Mouse (Mus musculus): ENCODE measurements around the gene Ndufs7. TPM values are rescaled to one million over a fixed set of nuclear protein-coding genes. Genes with fewer than 3 reads are reported as not detected.

Ndufs7 gene
- 611 and 945 TPM in 2 replicates for polyA plus RNA-seq (2012; rRNA removed)

DNA sequence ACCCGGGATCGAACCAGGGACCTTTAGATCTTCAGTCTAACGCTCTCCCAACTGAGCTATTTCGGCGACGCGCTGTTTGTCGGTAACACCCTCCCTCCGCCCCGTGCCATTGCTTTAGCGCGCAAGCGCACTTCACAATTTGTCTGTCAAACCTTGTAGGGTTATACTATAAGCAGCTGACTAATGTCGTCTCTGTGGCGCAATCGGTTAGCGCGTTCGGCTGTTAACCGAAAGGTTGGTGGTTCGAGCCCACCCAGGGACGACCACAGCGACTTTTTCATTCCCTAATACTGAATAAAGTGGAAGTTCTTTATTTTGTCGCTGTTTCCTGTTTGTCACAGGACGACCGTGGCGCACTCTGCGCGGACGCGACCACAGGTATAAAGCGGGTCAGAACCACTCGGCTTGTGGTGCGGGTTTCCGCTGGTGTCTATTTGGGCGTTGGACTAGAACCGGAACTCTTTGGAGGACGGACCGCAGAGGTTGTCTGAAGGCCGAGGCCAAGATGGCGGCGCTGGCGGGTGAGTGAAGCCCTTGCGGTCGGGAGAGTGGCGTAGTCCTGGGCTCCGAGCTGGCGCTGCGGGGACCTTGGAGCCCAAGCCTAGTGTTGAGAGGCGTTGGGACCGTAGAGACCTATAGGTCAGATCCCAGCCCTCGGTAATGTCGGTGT, at the start of gene Ndufs7:
Gene Ndufs7 (plus strand): TSS at position 151 of the 670 bp plus-strand sequence.

DNA sequence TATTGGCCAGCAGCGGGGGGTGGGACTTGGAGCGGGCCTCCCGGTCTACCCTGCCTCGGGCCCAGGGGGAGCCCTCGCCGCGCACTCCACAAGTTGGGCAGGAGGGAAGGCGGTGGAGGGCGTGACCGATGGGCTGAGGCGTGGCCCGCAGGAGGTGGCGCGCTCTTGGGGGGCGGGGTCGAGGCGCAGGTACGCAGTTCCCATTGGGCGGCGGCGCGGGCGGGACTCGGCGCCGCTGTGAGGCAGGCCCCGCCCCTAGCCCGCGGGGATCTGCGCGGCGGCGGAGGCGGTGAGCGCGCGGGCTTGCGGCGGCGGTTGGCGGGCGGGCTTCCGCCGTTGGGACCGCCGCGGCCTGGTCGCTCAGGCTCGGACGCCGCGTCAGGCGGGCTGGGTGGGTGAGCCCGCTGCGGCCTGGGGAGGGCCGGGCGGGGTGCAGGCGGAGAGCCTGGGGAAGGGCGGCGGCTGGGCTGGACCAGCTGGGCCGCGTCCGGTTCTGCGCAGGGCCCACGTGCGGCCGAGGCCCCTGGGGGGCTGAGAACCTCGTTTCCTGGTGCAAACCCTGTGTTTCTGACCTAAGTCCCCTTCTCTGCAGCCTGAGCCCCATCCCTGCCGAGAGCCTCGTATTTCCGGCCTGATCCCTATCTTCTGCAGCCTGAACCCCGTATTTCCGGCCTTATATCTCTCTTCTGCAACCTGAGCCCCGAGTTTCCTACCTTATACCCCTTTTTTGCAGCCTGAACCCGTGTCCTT, 22.3 kb upstream of the Ndufs7 start, which contains the start of gene Mum1:
Gene Mum1 (plus strand): TSS at position 19 of the 750 bp plus-strand sequence.

GRCm38 (mm10) chr10:80260642-80261584, 12.0 kb downstream of the Ndufs7 start, which contains the start of the genes Gamt and Dazap1:
Gene Gamt, minus strand, starts transcription at chr10:80261012.
Gene Dazap1, plus strand, starts transcription at chr10:80261486.

DNA sequence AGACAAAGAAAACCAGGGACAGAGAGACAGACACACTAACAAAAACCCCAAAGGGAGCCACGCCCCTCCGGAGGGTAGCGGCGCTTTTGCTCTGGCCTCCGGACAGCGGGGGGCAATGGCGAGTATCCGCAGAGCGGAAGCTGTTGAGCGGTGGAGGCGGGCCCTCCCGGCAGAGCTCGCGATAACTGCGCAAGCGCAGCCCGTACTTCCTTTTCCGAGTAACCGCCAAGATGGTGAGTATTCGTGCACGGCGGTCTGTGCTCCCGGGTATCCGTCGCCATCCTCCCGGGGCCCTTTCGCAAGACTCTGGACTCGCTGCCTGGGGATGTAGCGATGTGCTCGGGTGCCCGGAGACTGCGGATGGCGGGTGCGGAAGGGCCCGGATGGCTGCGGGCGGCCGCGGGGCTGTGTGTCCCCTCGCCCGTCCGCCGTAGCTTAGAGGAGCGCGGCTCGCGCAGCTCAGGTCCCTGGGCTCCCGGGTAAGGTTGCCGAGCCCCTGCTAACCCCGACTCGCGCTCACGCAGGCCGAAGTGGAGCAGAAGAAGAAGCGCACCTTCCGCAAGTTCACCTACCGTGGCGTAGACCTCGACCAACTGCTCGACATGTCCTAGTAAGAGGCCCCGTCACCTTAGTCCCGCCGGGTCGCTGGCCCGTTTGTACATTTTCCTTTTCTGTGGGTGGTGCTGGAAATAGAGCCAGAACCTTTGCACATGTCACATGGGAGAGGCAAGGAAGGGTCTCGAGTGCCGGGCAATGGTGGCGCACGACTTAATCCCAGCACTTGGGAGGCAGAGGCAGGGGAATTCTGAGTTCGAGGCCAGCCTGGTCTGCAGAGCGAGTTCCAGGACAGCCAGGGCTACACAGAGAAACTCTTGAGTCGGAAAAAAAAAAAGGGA, 43.6 kb downstream of the Ndufs7 start, which contains the start of gene Rps15:
Gene Rps15 (plus strand): TSS at position 203 of the 896 bp plus-strand sequence.

DNA sequence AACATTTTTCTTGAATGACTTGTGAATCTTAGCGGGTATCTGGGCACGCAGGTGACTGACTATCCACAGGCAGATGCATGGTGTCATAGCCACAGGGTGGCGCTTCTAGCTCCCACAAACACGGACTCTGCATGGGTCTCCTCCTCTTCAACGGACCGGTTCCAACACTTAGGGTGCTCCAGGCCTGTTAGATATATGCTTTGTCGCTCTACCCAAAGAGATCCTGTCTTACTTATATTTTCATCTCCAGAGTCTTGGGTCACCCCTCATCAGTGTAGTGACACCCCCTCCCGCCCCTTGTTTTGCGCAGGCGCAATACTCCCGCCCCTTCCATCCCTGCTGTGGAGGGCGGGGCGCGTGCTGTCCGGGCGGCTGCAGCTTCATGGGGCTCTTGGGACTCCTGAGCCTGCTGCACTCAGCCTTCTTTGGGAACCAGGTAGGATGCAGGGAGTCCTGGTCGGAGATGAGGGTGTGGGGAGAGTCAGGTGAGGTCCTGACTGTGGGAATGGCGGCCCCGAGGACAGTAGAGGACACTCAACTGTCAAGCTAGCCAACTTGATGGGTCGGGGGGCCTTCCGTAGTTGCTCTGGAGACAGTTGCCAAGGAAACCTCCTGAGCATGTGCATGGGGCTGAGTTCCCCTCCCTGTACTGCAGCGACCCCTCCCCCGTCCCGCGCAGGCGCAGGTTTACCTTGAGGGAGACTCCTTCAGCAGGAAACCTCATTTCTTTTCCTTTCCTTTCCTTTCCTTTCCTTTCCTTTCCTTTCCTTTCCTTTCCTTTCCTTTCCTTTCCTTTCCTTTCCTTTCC, 46.9 kb downstream of the Ndufs7 start, which contains the start of gene Apc2:
Gene Apc2 (plus strand): TSS at position 360 of the 808 bp plus-strand sequence.

Other genes starting within 250 kb of the Ndufs7 start
- 6.0 and 9.1 TPM in 2 replicates for gene Arhgap45, start 232.5 kb upstream of the Ndufs7 start, polyA plus RNA-seq (2012; rRNA removed)
- 51.4 and 57.1 TPM in 2 replicates for gene Polr2e, start 209.3 kb upstream of the Ndufs7 start, polyA plus RNA-seq (2012; rRNA removed)
- gene Gpx4, start 202.0 kb upstream of the Ndufs7 start, polyA plus RNA-seq (2012; rRNA removed), result 404 and 629 TPM in 2 replicates
- gene Sbno2, start 143.6 kb upstream of the Ndufs7 start, polyA plus RNA-seq (2012; rRNA removed), result 25.7 and 25.9 TPM in 2 replicates
- 89.6 and 104 TPM in 2 replicates for gene Stk11, start 133.3 kb upstream of the Ndufs7 start, polyA plus RNA-seq (2012; rRNA removed)
- gene Atp5d, start 110.5 kb upstream of the Ndufs7 start, polyA plus RNA-seq (2012; rRNA removed), result 2,554 and 5,321 TPM in 2 replicates
- gene Cbarp, start 108.3 kb upstream of the Ndufs7 start, polyA plus RNA-seq (2012; rRNA removed), result 18.7 and 25.0 TPM in 2 replicates
- 112 and 128 TPM in 2 replicates for gene Midn, start 100.8 kb upstream of the Ndufs7 start, polyA plus RNA-seq (2012; rRNA removed)
- gene Cirbp, start 83.1 kb upstream of the Ndufs7 start, polyA plus RNA-seq (2012; rRNA removed), result 45.7 and 52.7 TPM in 2 replicates
- gene 1600002K03Rik, start 76.2 kb upstream of the Ndufs7 start, polyA plus RNA-seq (2012; rRNA removed), result 10.9 TPM in 2 replicates
- gene Efna2, start 69.6 kb upstream of the Ndufs7 start, polyA plus RNA-seq (2012; rRNA removed), result 4.5 and 6.8 TPM in 2 replicates
- 11.7 and 16.0 TPM in 2 replicates for gene Mum1, start 22.7 kb upstream of the Ndufs7 start, polyA plus RNA-seq (2012; rRNA removed)
- gene Gamt, start 11.9 kb downstream of the Ndufs7 start, polyA plus RNA-seq (2012; rRNA removed), result 17.6 and 31.4 TPM in 2 replicates
- gene Dazap1, start 12.4 kb downstream of the Ndufs7 start, polyA plus RNA-seq (2012; rRNA removed), result 56.6 and 62.6 TPM in 2 replicates
- gene Rps15, start 43.3 kb downstream of the Ndufs7 start, polyA plus RNA-seq (2012; rRNA removed), result 607 and 796 TPM in 2 replicates
- gene Apc2, start 46.9 kb downstream of the Ndufs7 start, polyA plus RNA-seq (2012; rRNA removed), result 0.72 and 0.77 TPM in 2 replicates
- gene 2310011J03Rik, start 71.4 kb downstream of the Ndufs7 start, polyA plus RNA-seq (2012; rRNA removed), result 36.0 and 44.8 TPM in 2 replicates
- 5.0 and 5.9 TPM in 2 replicates for gene Pcsk4, start 80.4 kb downstream of the Ndufs7 start, polyA plus RNA-seq (2012; rRNA removed)
- 5.4 and 6.8 TPM in 2 replicates for gene Reep6, start 80.8 kb downstream of the Ndufs7 start, polyA plus RNA-seq (2012; rRNA removed)
- gene Adamtsl5, start 99.3 kb downstream of the Ndufs7 start, polyA plus RNA-seq (2012; rRNA removed), result 19.8 and 25.0 TPM in 2 replicates
- 0.57 and 0.63 TPM in 2 replicates for gene Plk5, start 107.3 kb downstream of the Ndufs7 start, polyA plus RNA-seq (2012; rRNA removed)
- 11.5 and 24.4 TPM in 2 replicates for gene Mex3d, start 138.5 kb downstream of the Ndufs7 start, polyA plus RNA-seq (2012; rRNA removed)
- gene Mbd3, start 150.4 kb downstream of the Ndufs7 start, polyA plus RNA-seq (2012; rRNA removed), result 66.7 and 84.7 TPM in 2 replicates
- 1,239 and 1,853 TPM in 2 replicates for gene Uqcr11, start 157.7 kb downstream of the Ndufs7 start, polyA plus RNA-seq (2012; rRNA removed)
- 34.4 and 36.4 TPM in 2 replicates for gene Tcf3, start 184.5 kb downstream of the Ndufs7 start, polyA plus RNA-seq (2012; rRNA removed)
- gene Onecut3, start 245.7 kb downstream of the Ndufs7 start, polyA plus RNA-seq (2012; rRNA removed), result 1.2 and 1.8 TPM in 2 replicates